Mouse (Mus musculus) midbrain, postnatal 0 days (tissue): ENCODE measurements around the gene Rabep2. TPM values are rescaled to one million over a fixed set of nuclear protein-coding genes. Genes with fewer than 3 reads are reported as not detected.

Experiments
- ATAC-seq: fragments of 200-750 bp; cut with Nextera tagmentation; 2 replicates; pipeline ENCODE4 v1.8.0; 2017; ENCODE audit warnings: moderate number of reproducible peaks, mild to moderate bottlenecking, moderate TSS enrichment, moderate library complexity; ENCODE audit not compliant: low FRiP score
- DNase-seq: peaks from one replicate; pipeline ENCODE4 v3.0.0-alpha.2; 2015; ENCODE audit warnings: low spot score
- H3K27ac ChIP-seq: fragments of 300-500 bp; sonication (generic); 2 replicates; pipeline ENCODE4 v1.5.1; 2014; ENCODE audit warnings: low read depth, mild to moderate bottlenecking, low read length, mixed read lengths
- H3K27me3 ChIP-seq: fragments of 300-500 bp; sonication (generic); 2 replicates; pipeline ENCODE4 v1.6.1; 2014; ENCODE audit warnings: low read length, control low read depth, mixed read lengths; ENCODE audit not compliant: insufficient read depth
- H3K36me3 ChIP-seq: fragments of 300-500 bp; sonication (generic); 2 replicates; pipeline ENCODE4 v1.6.1; 2014; ENCODE audit warnings: low read length, control low read depth, mixed read lengths; ENCODE audit not compliant: insufficient read depth
- H3K4me1 ChIP-seq: fragments of 300-500 bp; sonication (generic); 2 replicates; pipeline ENCODE4 v1.6.1; 2014; ENCODE audit warnings: mild to moderate bottlenecking, control low read depth, antibody characterized with exemption, low read length, mixed read lengths; ENCODE audit not compliant: insufficient read depth
- H3K4me2 ChIP-seq: fragments of 300-500 bp; sonication (generic); 2 replicates; pipeline ENCODE4 v1.6.1; 2014; ENCODE audit warnings: low read depth, mild to moderate bottlenecking, low read length, mixed read lengths; ENCODE audit not compliant: poor library complexity, severe bottlenecking
- H3K4me3 ChIP-seq: fragments of 300-500 bp; sonication (generic); 2 replicates; pipeline ENCODE4 v1.5.1; 2014; ENCODE audit warnings: low read depth, mild to moderate bottlenecking, low read length, moderate library complexity
- H3K9ac ChIP-seq: fragments of 300-500 bp; sonication (generic); replicated peaks from 2 replicates; pipeline ENCODE4 v1.6.1; 2014; ENCODE audit warnings: mild to moderate bottlenecking, low read length, moderate library complexity, mixed read lengths; ENCODE audit not compliant: poor library complexity, severe bottlenecking
- H3K9me3 ChIP-seq: fragments of 300-500 bp; sonication (generic); 2 replicates; pipeline ENCODE4 v1.6.1; 2016; ENCODE audit warnings: low read length, control low read depth
- CTCF ChIP-seq: IDR thresholded peaks from 2 replicates; pipeline ENCODE4 v1.5.1; 2016; ENCODE audit warnings: antibody characterized with exemption, mild to moderate bottlenecking
- WGBS: fragments of 180-500 bp; shearing (Covaris S2); extraction: QIAGEN DNeasy Blood & Tissue Kit; methylation state at CpG from one replicate; pipeline ENCODE4 v1.1.7; 2014; 5-methylcytosine and 5-hydroxymethylcytosine counted together
- polyA plus RNA-seq: library from polyadenylated mRNA; unstranded; fragments of >200 nt; fragmentation: Nextera tagmentation; extraction: Ambion mirVana; gene quantifications from 2 replicates; pipeline ENCODE4 v1.2.1, GENCODE M21; 2015
- total RNA-seq: library from RNA; depleted of rRNA; stranded (reverse); fragments of >200 nt; gene quantifications from 2 replicates; pipeline ENCODE4 v1.2.3, GENCODE M21; 2014

Gene Rabep2
- total and polyA plus RNA-seq, 2 experiments from 2014 or later, result 18.5 to 21.0 TPM

DNA sequence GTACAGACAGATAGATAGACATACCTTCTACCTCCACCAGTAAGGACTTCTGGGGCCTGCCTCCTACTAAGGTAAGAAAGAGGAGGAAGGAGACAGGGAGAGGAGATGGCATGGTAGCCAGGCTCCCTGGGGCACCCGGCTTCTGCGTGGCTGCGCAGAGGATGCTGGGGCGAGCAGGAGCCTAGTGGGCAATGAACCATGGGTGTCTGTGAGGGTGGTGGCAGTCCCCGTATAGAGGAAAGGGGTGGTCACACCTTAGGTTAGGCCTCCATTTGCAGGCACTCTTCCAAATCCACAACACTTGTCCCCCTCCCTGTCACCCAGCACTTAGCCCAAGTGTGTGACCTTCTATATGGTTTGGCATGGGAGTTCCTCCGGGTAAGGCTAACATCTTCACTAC, 13.8 kb upstream of the Rabep2 start, which contains the start of gene Cd19:
Cd19 (minus strand) TSS at position 165 of the 400 bp plus-strand sequence.
- Histone ChIP-seq H3K4me3 (no peak within 1 kb of the TSS), H3K27me3 (no peaks in the 10 kb centered on the region), H3K36me3 (no peaks in the 10 kb centered on the region), H3K4me2 (no peak within 1 kb of the TSS), H3K9me3 (no peaks in the 10 kb centered on the region), H3K9ac (no peak within 1 kb of the TSS), H3K27ac (no peak within 1 kb of the TSS), H3K4me1 (no peaks in the 10 kb centered on the region)
- DNase-seq (no peak), ATAC-seq (no peak)
- 92% methylated on average over 6 of the region's 6 CpGs for WGBS
- no peak for TF ChIP-seq CTCF

DNA sequence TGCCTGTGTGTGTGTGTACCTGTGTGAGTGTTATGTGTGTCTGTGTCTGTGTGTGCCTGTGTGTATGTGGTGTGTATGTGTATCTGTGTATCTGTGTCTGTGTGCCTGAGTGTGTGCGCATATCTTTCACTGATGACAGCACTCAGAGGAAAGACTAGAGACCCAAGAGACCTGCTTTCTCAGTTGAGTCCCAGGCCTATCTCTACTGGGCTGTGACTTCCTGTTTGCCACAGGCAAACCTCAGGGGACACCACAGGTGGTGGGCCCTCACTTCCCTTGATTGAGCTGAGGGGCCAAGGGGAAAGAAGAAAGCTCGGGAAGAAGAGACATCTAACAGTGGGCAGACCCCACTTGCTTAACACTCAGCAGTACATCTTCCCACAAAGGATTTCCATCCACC, 11.9 kb upstream of the Rabep2 start:
- no peak overlapping the region for H3K4me3 ChIP-seq
- no peaks in the 10 kb centered on the region for H3K9me3 ChIP-seq
- H3K36me3 ChIP-seq, result no peaks in the 10 kb centered on the region
- H3K27me3 ChIP-seq, result no peaks in the 10 kb centered on the region
- WGBS, result 53% methylated on average over 2 of the region's 2 CpGs
- H3K27ac ChIP-seq, result no peak overlapping the region
- no peak overlapping the region for H3K9ac ChIP-seq
- no peak overlapping the region for H3K4me2 ChIP-seq
- DNase-seq, result no peak
- no peaks in the 10 kb centered on the region for H3K4me1 ChIP-seq
- ATAC-seq, result no peak
- TF ChIP-seq CTCF, result no peak

DNA sequence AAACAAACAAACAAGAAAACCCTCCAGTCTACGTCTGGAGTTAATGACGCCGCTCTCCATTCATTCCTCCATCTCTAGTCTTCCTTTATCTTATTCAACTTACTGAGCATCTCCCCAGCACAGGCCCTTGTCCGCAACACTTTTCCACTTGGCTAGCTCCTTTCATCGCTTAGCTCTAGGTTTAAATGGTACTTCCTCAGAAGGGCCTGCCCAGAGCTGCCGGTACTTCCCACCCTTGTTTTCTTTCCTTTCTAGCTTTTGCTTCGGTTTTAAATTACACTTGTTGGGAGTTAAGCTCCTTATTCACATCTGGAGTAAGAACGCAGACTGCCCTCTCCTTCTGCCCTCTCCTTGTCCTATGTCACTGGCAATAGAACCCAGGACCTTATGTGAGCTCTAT, 11.5 kb upstream of the Rabep2 start:
- ATAC-seq, result no peak
- no peak overlapping the region for H3K9ac ChIP-seq
- H3K4me1 ChIP-seq, result no peaks in the 10 kb centered on the region
- no peak overlapping the region for H3K27ac ChIP-seq
- H3K9me3 ChIP-seq, result no peaks in the 10 kb centered on the region
- DNase-seq, result no peak
- WGBS, result 13% methylated on average over 8 of the region's 8 CpGs
- no peak overlapping the region for H3K4me3 ChIP-seq
- H3K4me2 ChIP-seq, result no peak overlapping the region
- no peaks in the 10 kb centered on the region for H3K36me3 ChIP-seq
- no peak for TF ChIP-seq CTCF
- no peaks in the 10 kb centered on the region for H3K27me3 ChIP-seq

- no peak for ATAC-seq
- 76% methylated on average over 4 of the region's 4 CpGs for WGBS
- H3K27me3 ChIP-seq, result no peaks in the 10 kb centered on the region
- no peaks in the 10 kb centered on the region for H3K9me3 ChIP-seq
- no peak for TF ChIP-seq CTCF
- H3K4me2 ChIP-seq, result no peak overlapping the region
- H3K36me3 ChIP-seq, result no peaks in the 10 kb centered on the region
- no peak overlapping the region for H3K9ac ChIP-seq
- DNase-seq, result no peak
- no peak overlapping the region for H3K4me3 ChIP-seq
- H3K27ac ChIP-seq, result no peak overlapping the region
- H3K4me1 ChIP-seq, result no peaks in the 10 kb centered on the region
These were observed 11.0 kb upstream of the Rabep2 start for GRCm38 (mm10) chr7:126417606-126418005.

- H3K4me1 ChIP-seq, result no peaks in the 10 kb centered on the region
- H3K9ac ChIP-seq, result no peak overlapping the region
- no peak overlapping the region for H3K4me2 ChIP-seq
- ATAC-seq (no peak), DNase-seq (no peak)
- H3K27ac ChIP-seq, result no peak overlapping the region
- H3K9me3 ChIP-seq, result no peaks in the 10 kb centered on the region
- no peaks in the 10 kb centered on the region for H3K36me3 ChIP-seq
- 68% methylated on average over 3 of the region's 3 CpGs for WGBS
- no peaks in the 10 kb centered on the region for H3K27me3 ChIP-seq
- TF ChIP-seq CTCF, result no peak
- no peak overlapping the region for H3K4me3 ChIP-seq
These were observed 10.1 kb upstream of the Rabep2 start for GRCm38 (mm10) chr7:126418496-126418895.

DNA sequence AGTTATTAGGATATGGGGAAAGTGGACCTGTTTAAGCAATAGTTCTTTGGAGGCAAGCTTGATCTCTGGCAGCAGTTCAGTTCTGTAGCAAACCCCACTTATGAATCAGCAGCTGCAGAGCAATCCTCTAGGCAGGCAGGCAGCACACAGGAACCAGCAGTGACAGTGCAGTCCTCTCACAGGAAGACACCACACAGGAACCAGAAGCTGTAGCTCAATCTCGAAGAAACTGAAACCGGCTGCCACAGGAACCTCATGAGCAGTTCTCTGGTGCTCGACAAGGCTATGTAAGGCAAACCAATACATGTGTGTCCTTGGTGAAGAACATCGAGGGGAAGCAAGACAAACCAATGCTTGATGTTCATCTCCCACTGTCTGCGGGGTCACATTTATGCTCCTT, 6.8 kb upstream of the Rabep2 start:
- Histone ChIP-seq H3K27ac (no peak overlapping the region), H3K36me3 (no peaks in the 10 kb centered on the region), H3K4me2 (no peak overlapping the region), H3K9me3 (no peaks in the 10 kb centered on the region), H3K9ac (no peak overlapping the region), H3K4me1 (no peaks in the 10 kb centered on the region), H3K4me3 (no peak overlapping the region), H3K27me3 (no peaks in the 10 kb centered on the region)
- no peak for DNase-seq
- no peak for TF ChIP-seq CTCF
- WGBS, result 91% methylated on average over 5 of the region's 5 CpGs
- ATAC-seq, result no peak
